Mouse (Mus musculus): ENCODE data around the gene Fbxo17.

DNA sequence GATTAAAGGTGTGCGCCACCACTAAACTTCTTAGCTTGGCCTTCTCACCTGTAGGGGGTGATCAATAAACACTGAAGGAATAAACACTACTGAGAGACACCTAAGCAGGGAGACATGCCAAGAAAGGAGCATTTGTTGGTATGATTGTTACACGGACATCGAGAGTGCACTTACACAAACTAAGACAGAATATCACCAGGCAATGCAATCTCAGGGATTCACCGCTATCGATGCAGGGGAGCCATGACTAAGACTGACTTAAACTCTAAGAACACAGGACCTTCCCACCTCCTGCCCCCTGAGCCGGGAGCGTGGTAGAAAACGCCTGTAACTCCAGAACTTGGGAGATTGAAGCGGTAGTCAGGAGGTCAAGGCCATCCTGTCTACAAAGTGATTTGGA is 24.3 kb downstream of the Fbxo17 start:
- no peak for TF ChIP-seq EP300 (optimal IDR thresholded peaks at IDR 0.05)
- TF ChIP-seq CTCF (IDR thresholded peaks at IDR 0.05; ENCODE audit: low read depth), result peak; percentile 27

Data from stomach, postnatal 0 days (tissue).